8 mouse cellular contexts compared by ENCODE assay signal in genomic region chr5:111577441-111577840, GRCm38 (mm10).
A peak's percentile ranks its signal among the peaks of the same experiment; 100 is the strongest.
DNase-seq lines count a peak whose midpoint lies in the region; ATAC-seq lines count a peak whose summit lies in the region.

No protein-coding gene starts in this region.

- H3K4me2 ChIP-seq in embryonic facial prominence, embryonic 12.5 days (replicated peaks), result 0 out of 2 replicates have a peak overlapping the region, but pooled peaks have one; percentile 5
- no peak overlapping the region for H3K4me2 ChIP-seq in lung, embryonic 16.5 days (ENCODE audit: low read depth, low read length)

- 31% methylated on average over 5 of the region's 5 CpGs for WGBS in embryonic facial prominence, embryonic 12.5 days
- WGBS in hindbrain, embryonic 10.5 days, result 57% methylated on average over 5 of the region's 5 CpGs
- 7% methylated on average over 5 of the region's 5 CpGs for WGBS in lung, embryonic 16.5 days

- peak overlapping the region; percentile 86 for H3K27ac ChIP-seq in embryonic facial prominence, embryonic 12.5 days
- H3K27ac ChIP-seq in hindbrain, embryonic 10.5 days, result peak overlapping the region; percentile 91
- H3K27ac ChIP-seq in lung, embryonic 16.5 days (ENCODE audit: low read length), result peak overlapping the region; percentile 18

- H3K27me3 ChIP-seq in embryonic facial prominence, embryonic 12.5 days, result no peaks in the 10 kb centered on the region
- H3K27me3 ChIP-seq in hindbrain, embryonic 10.5 days (ENCODE audit: insufficient read depth, poor library complexity, severe bottlenecking), result peaks cover 23% of the 10 kb centered on the region; the same call in 1 of the 2 replicates
- no peaks in the 10 kb centered on the region for H3K27me3 ChIP-seq in lung, embryonic 16.5 days (ENCODE audit: control insufficient read depth, insufficient read depth, low read depth, low read length)

- DNase-seq in adrenal gland, postnatal 10 days, result peak; percentile 35
- DNase-seq in adrenal gland, postnatal 4 days (ENCODE audit: low spot score in 2 of 2), result no peak
- no peak for DNase-seq in hindbrain, embryonic 10.5 days (ENCODE audit: low spot score)
- no peak for DNase-seq in spleen, postnatal 10 days (ENCODE audit: low spot score in 2 of 2)
- DNase-seq in spleen, postnatal 14 days (ENCODE audit: low spot score in 2 of 2), result no peak
- no peak for DNase-seq in layer of hippocampus, adult 18-20 months (ENCODE audit: low spot score in 2 of 2)

- H3K4me3 ChIP-seq in embryonic facial prominence, embryonic 12.5 days, result no peak overlapping the region
- no peak overlapping the region for H3K4me3 ChIP-seq in hindbrain, embryonic 10.5 days
- no peak overlapping the region for H3K4me3 ChIP-seq in lung, embryonic 16.5 days (ENCODE audit: low read length)

- no peaks in the 10 kb centered on the region for H3K36me3 ChIP-seq in embryonic facial prominence, embryonic 12.5 days
- no peaks in the 10 kb centered on the region for H3K36me3 ChIP-seq in hindbrain, embryonic 10.5 days
- H3K36me3 ChIP-seq in lung, embryonic 16.5 days (ENCODE audit: control insufficient read depth, insufficient read depth, low read length), result no peaks in the 10 kb centered on the region

- ATAC-seq in embryonic facial prominence, embryonic 12.5 days (ENCODE audit: insufficient number of reproducible peaks, insufficient read depth, low FRiP score, low TSS enrichment), result no peak
- peak; percentile 59 for ATAC-seq in lung, embryonic 16.5 days (ENCODE audit: low read depth)

- no peak overlapping the region for H3K9ac ChIP-seq in embryonic facial prominence, embryonic 12.5 days
- H3K9ac ChIP-seq in lung, embryonic 16.5 days (ENCODE audit: low read length), result no peak overlapping the region

- peaks cover 92% of the 10 kb centered on the region for H3K4me1 ChIP-seq in embryonic facial prominence, embryonic 12.5 days
- H3K4me1 ChIP-seq in hindbrain, embryonic 10.5 days (replicated peaks), result peaks cover 98% of the 10 kb centered on the region
- peaks cover 35% of the 10 kb centered on the region for H3K4me1 ChIP-seq in lung, embryonic 16.5 days (replicated peaks; ENCODE audit: control insufficient read depth, insufficient read depth, low read length)

- H3K9me3 ChIP-seq in embryonic facial prominence, embryonic 12.5 days, result no peaks in the 10 kb centered on the region
- H3K9me3 ChIP-seq in hindbrain, embryonic 10.5 days, result no peaks in the 10 kb centered on the region
- H3K9me3 ChIP-seq in lung, embryonic 16.5 days (ENCODE audit: control insufficient read depth, low read length), result no peaks in the 10 kb centered on the region

Comparison
In these comparisons a context has a peak if more than half of its experiments do, and no peak if none do; other contexts are left out.
1. H3K27ac ChIP-seq: peak in every context shown above with its lines; median percentile 91 in hindbrain, embryonic 10.5 days; 86 in embryonic facial prominence, embryonic 12.5 days; 18 in lung, embryonic 16.5 days.